Mouse (Mus musculus): ENCODE measurements around the gene Gprin1. TPM values are rescaled to one million over a fixed set of nuclear protein-coding genes. Genes with fewer than 3 reads are reported as not detected.

Gene Gprin1
- total RNA-seq, 2 experiments from 2014 or later: 128 to 130 TPM

GRCm38 (mm10) chr13:54783698-54784097 lies 34.0 kb upstream of the Gprin1 start, which contains the start of gene Eif4e1b:
TSS of gene Eif4e1b (plus strand) at chr13:54783998.
- no peak for TF ChIP-seq CTCF (IDR thresholded peaks at IDR 0.05)
- intact Hi-C loops (cut with DNase I): no loop called here
- DNase-seq (ENCODE audit: extremely low spot score in 1 of 2, low spot score in 2 of 2): no peak

GRCm38 (mm10) chr13:54783235-54783634 lies 33.6 kb upstream of the Gprin1 start:
- intact Hi-C loops (cut with DNase I): no loop called here
- no peak for TF ChIP-seq CTCF (IDR thresholded peaks at IDR 0.05)

More at GRCm38 (mm10) chr13:54783698-54784097, 34.0 kb upstream of the Gprin1 start, which contains the start of gene Eif4e1b:
- no peak within 1 kb of the TSS for H3K4me3 ChIP-seq
- H3K27ac ChIP-seq: no peak within 1 kb of the TSS

GRCm38 (mm10) chr13:54781086-54781485 lies 31.4 kb upstream of the Gprin1 start:
- H3K4me3 ChIP-seq: no peak overlapping the region
- DNase-seq (ENCODE audit: extremely low spot score in 1 of 2, low spot score in 2 of 2): no peak
- intact Hi-C loops (cut with DNase I): loop anchor here (1.0 kb wide), 1 partner anchor 15 kb away; the partner anchor contains the start of gene Sncb
- no peak for TF ChIP-seq CTCF (IDR thresholded peaks at IDR 0.05)
- H3K27ac ChIP-seq: peak overlapping the region; percentile 74

More at GRCm38 (mm10) chr13:54783235-54783634, 33.6 kb upstream of the Gprin1 start:
- DNase-seq (ENCODE audit: extremely low spot score in 1 of 2, low spot score in 2 of 2): no peak
- Histone ChIP-seq H3K27ac (no peak overlapping the region), H3K4me3 (no peak overlapping the region)

GRCm38 (mm10) chr13:54780592-54780991 lies 30.9 kb upstream of the Gprin1 start:
- DNase-seq (ENCODE audit: extremely low spot score in 1 of 2, low spot score in 2 of 2): no peak
- no peak for TF ChIP-seq CTCF (IDR thresholded peaks at IDR 0.05)
- H3K4me3 ChIP-seq: no peak overlapping the region
- intact Hi-C loops (cut with DNase I): no loop called here
- peak overlapping the region; percentile 74 for H3K27ac ChIP-seq

- H3K27ac ChIP-seq: peak overlapping the region; percentile 97
- intact Hi-C loops (cut with DNase I): no loop called here
- no peak for DNase-seq (ENCODE audit: extremely low spot score in 1 of 2, low spot score in 2 of 2)
- no peak for TF ChIP-seq CTCF (IDR thresholded peaks at IDR 0.05)
- no peak overlapping the region for H3K4me3 ChIP-seq
Observed at GRCm38 (mm10) chr13:54767012-54767411, 17.3 kb upstream of the Gprin1 start.

GRCm38 (mm10) chr13:54766192-54766768 lies 16.6 kb upstream of the Gprin1 start, which contains the start of gene Sncb:
TSS of gene Sncb (minus strand) at chr13:54766595.
- H3K4me3 ChIP-seq: peak within 1 kb of the TSS; percentile 83
- intact Hi-C loops (cut with DNase I): loop anchor here (1.0 kb wide), 1 partner anchor 15 kb away; no protein-coding TSS in a partner anchor
- TF ChIP-seq CTCF (IDR thresholded peaks at IDR 0.05): peak; percentile 86
- DNase-seq (ENCODE audit: extremely low spot score in 1 of 2, low spot score in 2 of 2): peak; percentile 88 to 91
- H3K27ac ChIP-seq: peak within 1 kb of the TSS; percentile 97

GRCm38 (mm10) chr13:54765281-54766191 lies 15.9 kb upstream of the Gprin1 start:
- TF ChIP-seq CTCF (IDR thresholded peaks at IDR 0.05): no peak
- H3K27ac ChIP-seq: peak overlapping the region; percentile 97
- DNase-seq (ENCODE audit: extremely low spot score in 1 of 2, low spot score in 2 of 2): peak; percentile 46 to 51
- intact Hi-C loops (cut with DNase I): loop anchor here (1.0 kb wide), 1 partner anchor 16 kb away; no protein-coding TSS in a partner anchor
- peak overlapping the region; percentile 83 for H3K4me3 ChIP-seq

- intact Hi-C loops (cut with DNase I): no loop called here
- H3K4me3 ChIP-seq: no peak overlapping the region
- H3K27ac ChIP-seq: peak overlapping the region; percentile 86
- TF ChIP-seq CTCF (IDR thresholded peaks at IDR 0.05): no peak
- DNase-seq (ENCODE audit: extremely low spot score in 1 of 2, low spot score in 2 of 2): no peak
Observed at GRCm38 (mm10) chr13:54760906-54761305, 11.2 kb upstream of the Gprin1 start.

GRCm38 (mm10) chr13:54760164-54760795 lies 10.6 kb upstream of the Gprin1 start:
- TF ChIP-seq CTCF (IDR thresholded peaks at IDR 0.05): no peak
- Histone ChIP-seq H3K27ac (peak overlapping the region; percentile 93), H3K4me3 (no peak overlapping the region)
- DNase-seq (ENCODE audit: extremely low spot score in 1 of 2, low spot score in 2 of 2): peak; percentile 78 to 81
- intact Hi-C loops (cut with DNase I): no loop called here

- intact Hi-C loops (cut with DNase I): loop anchor here (2.0 kb wide), 2 partner anchors 35 to 43 kb away; no protein-coding TSS in a partner anchor
- no peak overlapping the region for H3K4me3 ChIP-seq
- peak overlapping the region; percentile 93 for H3K27ac ChIP-seq
- TF ChIP-seq CTCF (IDR thresholded peaks at IDR 0.05): no peak
- peak in 1 of 2 experiments; percentile 14 for DNase-seq (ENCODE audit: extremely low spot score in 1 of 2, low spot score in 2 of 2)
Observed at GRCm38 (mm10) chr13:54759496-54759895, 9.8 kb upstream of the Gprin1 start.

GRCm38 (mm10) chr13:54758756-54759470 lies 9.2 kb upstream of the Gprin1 start:
- DNase-seq (ENCODE audit: extremely low spot score in 1 of 2, low spot score in 2 of 2): no peak
- peak overlapping the region; percentile 9; the same call in 1 of the 2 replicates for H3K4me3 ChIP-seq

More at GRCm38 (mm10) chr13:54758756-54759470, 9.2 kb upstream of the Gprin1 start:
- intact Hi-C loops (cut with DNase I): loop anchor here (2.0 kb wide), 2 partner anchors 36 to 42 kb away; no protein-coding TSS in a partner anchor
- peak overlapping the region; percentile 93 for H3K27ac ChIP-seq
- no peak for TF ChIP-seq CTCF (IDR thresholded peaks at IDR 0.05)

All from left cerebral cortex, adult 2 months (tissue).